Mouse (Mus musculus) left cerebral cortex, postnatal 4 days (tissue): ENCODE measurements around the gene Traf3ip1. TPM values are rescaled to one million over a fixed set of nuclear protein-coding genes. Genes with fewer than 3 reads are reported as not detected.

Experiments used
- DNase-seq: peaks from one replicate; pipeline ENCODE4 v3.0.0-alpha.2; 2022
- intact Hi-C: fragments of 180-260 bp; cut with DNase I; formaldehyde crosslinking; loops from one replicate; pipeline ENCODE4 v1.15.1; 2025
- total RNA-seq, 2 experiments: library from RNA; stranded (reverse); gene quantifications; 2 replicates each; pipeline ENCODE4 v1.2.3; 2021

Gene Traf3ip1
- total RNA-seq: 10 to 100 TPM; 15.4 to 16.1 TPM

GRCm38 (mm10) chr1:91494457-91495140 lies at the start of gene Traf3ip1:
Gene Traf3ip1 (plus strand): TSS chr1:91494647.
- DNase-seq: peak; percentile 96
- intact Hi-C loops: no loop called here

GRCm38 (mm10) chr1:91444841-91445830 lies 49.3 kb upstream of the Traf3ip1 start:
- no peak for DNase-seq
- intact Hi-C loops: no loop called here

- intact Hi-C loops: no loop called here
- no peak for DNase-seq
Observed at GRCm38 (mm10) chr1:91446060-91446459, 48.4 kb upstream of the Traf3ip1 start.

- intact Hi-C loops: no loop called here
Observed at GRCm38 (mm10) chr1:91446511-91446910, 47.9 kb upstream of the Traf3ip1 start.

GRCm38 (mm10) chr1:91448688-91449087 lies 45.8 kb upstream of the Traf3ip1 start:
- intact Hi-C loops: no loop called here
- DNase-seq: no peak

More at GRCm38 (mm10) chr1:91446511-91446910, 47.9 kb upstream of the Traf3ip1 start:
- no peak for DNase-seq

- DNase-seq: peak; percentile 46
- intact Hi-C loops: no loop called here
Observed at GRCm38 (mm10) chr1:91450851-91451250, 43.6 kb upstream of the Traf3ip1 start.

GRCm38 (mm10) chr1:91451547-91452084 lies 42.8 kb upstream of the Traf3ip1 start:
- no peak for DNase-seq
- intact Hi-C loops: no loop called here

GRCm38 (mm10) chr1:91453932-91454331 lies 40.5 kb upstream of the Traf3ip1 start:
- DNase-seq: no peak
- intact Hi-C loops: no loop called here

GRCm38 (mm10) chr1:91454366-91454765 lies 40.1 kb upstream of the Traf3ip1 start:
- DNase-seq: no peak

GRCm38 (mm10) chr1:91454927-91455326 lies 39.5 kb upstream of the Traf3ip1 start:
- intact Hi-C loops: no loop called here
- no peak for DNase-seq

More at GRCm38 (mm10) chr1:91454366-91454765, 40.1 kb upstream of the Traf3ip1 start:
- intact Hi-C loops: no loop called here

GRCm38 (mm10) chr1:91455661-91456161 lies 38.7 kb upstream of the Traf3ip1 start:
- intact Hi-C loops: no loop called here
- DNase-seq: no peak

- intact Hi-C loops: no loop called here
- peak; percentile 54 for DNase-seq
Observed at GRCm38 (mm10) chr1:91456301-91456801, 38.1 kb upstream of the Traf3ip1 start.

GRCm38 (mm10) chr1:91457116-91457515 lies 37.3 kb upstream of the Traf3ip1 start:
- DNase-seq: no peak
- intact Hi-C loops: no loop called here

- no peak for DNase-seq
- intact Hi-C loops: no loop called here
Observed at GRCm38 (mm10) chr1:91457698-91458097, 36.7 kb upstream of the Traf3ip1 start.

- intact Hi-C loops: no loop called here
- peak; percentile 77 for DNase-seq
Observed at GRCm38 (mm10) chr1:91458223-91458861, 36.1 kb upstream of the Traf3ip1 start.

GRCm38 (mm10) chr1:91459059-91459809 lies 35.2 kb upstream of the Traf3ip1 start, which contains the start of gene Per2:
Gene Per2 (minus strand): TSS chr1:91459324.
- peak; percentile 99 for DNase-seq
- intact Hi-C loops: no loop called here

GRCm38 (mm10) chr1:91460069-91460468 lies 34.4 kb upstream of the Traf3ip1 start:
- intact Hi-C loops: no loop called here
- no peak for DNase-seq

- no peak for DNase-seq
- intact Hi-C loops: no loop called here
Observed at GRCm38 (mm10) chr1:91460564-91460963, 33.9 kb upstream of the Traf3ip1 start.

GRCm38 (mm10) chr1:91463336-91463995 lies 31.0 kb upstream of the Traf3ip1 start:
- DNase-seq: no peak
- intact Hi-C loops: no loop called here
